Comparison of ENCODE assay signal across 8 mouse cellular contexts in genomic region chr13:102678482-102678881, GRCm38 (mm10). TPM values are rescaled to one million over a fixed set of nuclear protein-coding genes. Genes with fewer than 3 reads are reported as not detected.
DNase-seq lines count a peak whose midpoint lies in the region; ATAC-seq and TF ChIP-seq lines count a peak whose summit lies in the region.

No protein-coding gene starts in this region.

- no peak overlapping the region for H3K4me3 ChIP-seq in heart, embryonic 10.5 days
- no peak overlapping the region for H3K4me3 ChIP-seq in midbrain, embryonic 12.5 days
- H3K4me3 ChIP-seq in small intestine, adult 2 months (ENCODE audit: low read depth, low read length), result no peak overlapping the region

- 17% methylated on average over 2 of the region's 2 CpGs for WGBS in heart, embryonic 10.5 days
- WGBS in midbrain, embryonic 12.5 days, result 17% methylated on average over 2 of the region's 2 CpGs
- WGBS in small intestine, adult 2 months, result 5% methylated on average over 2 of the region's 2 CpGs

- H3K27me3 ChIP-seq in heart, embryonic 10.5 days (ENCODE audit: insufficient read depth, poor library complexity, severe bottlenecking), result no peaks in the 10 kb centered on the region
- no peaks in the 10 kb centered on the region for H3K27me3 ChIP-seq in midbrain, embryonic 12.5 days
- H3K27me3 ChIP-seq in small intestine, adult 2 months (ENCODE audit: control insufficient read depth, insufficient read depth, low read length), result no peaks in the 10 kb centered on the region

- intact Hi-C loops in left cerebral cortex, postnatal 14 days (cut with DNase I), result loop anchor here (1.0 to 5.0 kb wide), 2 partner anchors 67 to 444 kb away; no protein-coding TSS in a partner anchor

- TF ChIP-seq CTCF in small intestine, adult 2 months (IDR thresholded peaks at IDR 0.05; ENCODE audit: extremely low read depth, insufficient read length, insufficient replicate concordance, low read depth, low read length), result peak; percentile 65; the same call in 1 of the 2 replicates

- no peak overlapping the region for H3K4me2 ChIP-seq in midbrain, embryonic 12.5 days (replicated peaks)

- no peak for TF ChIP-seq POLR2A in small intestine, adult 2 months (IDR thresholded peaks at IDR 0.05; ENCODE audit: low read depth, low read length)

- H3K4me1 ChIP-seq in heart, embryonic 10.5 days, result no peaks in the 10 kb centered on the region
- no peaks in the 10 kb centered on the region for H3K4me1 ChIP-seq in midbrain, embryonic 12.5 days
- no peaks in the 10 kb centered on the region for H3K4me1 ChIP-seq in small intestine, adult 2 months (ENCODE audit: control insufficient read depth, insufficient read depth, insufficient read length, low read length)

- no peak overlapping the region for H3K9ac ChIP-seq in midbrain, embryonic 12.5 days (replicated peaks)

- ATAC-seq in midbrain, embryonic 12.5 days (ENCODE audit: low FRiP score, low read depth), result peak; percentile 69

- no peaks in the 10 kb centered on the region for H3K36me3 ChIP-seq in heart, embryonic 10.5 days
- no peaks in the 10 kb centered on the region for H3K36me3 ChIP-seq in midbrain, embryonic 12.5 days
- H3K36me3 ChIP-seq in small intestine, adult 2 months (ENCODE audit: control insufficient read depth, insufficient read depth, low read length), result no peaks in the 10 kb centered on the region

- no peak overlapping the region for H3K27ac ChIP-seq in heart, embryonic 10.5 days
- H3K27ac ChIP-seq in midbrain, embryonic 12.5 days (replicated peaks), result no peak overlapping the region
- H3K27ac ChIP-seq in small intestine, adult 2 months (ENCODE audit: insufficient read depth, low read depth, low read length), result no peak overlapping the region

- peak; percentile 74 to 90 for DNase-seq in heart, adult 18-20 months
- no peak for DNase-seq in heart, embryonic 10.5 days (ENCODE audit: low spot score)
- peak; percentile 39 for DNase-seq in cerebellum, adult 9-11 months
- peak; percentile 67 to 92 for DNase-seq in frontal cortex, adult 2 months (ENCODE audit: extremely low spot score in 1 of 2, low spot score in 1 of 2)
- DNase-seq in induced T-regulatory cell, adult 2 months (ENCODE audit: low read depth), result peak; percentile 76
- peak; percentile 87 to 92 for DNase-seq in left cerebral cortex, postnatal 14 days (ENCODE audit: low spot score in 2 of 2)

- H3K9me3 ChIP-seq in heart, embryonic 10.5 days, result no peaks in the 10 kb centered on the region
- H3K9me3 ChIP-seq in midbrain, embryonic 12.5 days, result no peaks in the 10 kb centered on the region

RNA-seq across cellular contexts. Expression of gene Cd180, which starts 14.9 kb away (rescaled TPM):
- total RNA-seq in heart, adult 18-20 months (2021), result 1 to 10 TPM in 1 of 2 experiments, under 1 TPM in 1; 0.57 to 2.2 TPM
- polyA plus RNA-seq in heart, embryonic 10.5 days (2016; fragmentation: Nextera tagmentation; extraction: Ambion mirVana), result 0.34 and 0.58 TPM in 2 replicates
- polyA plus RNA-seq in frontal cortex, adult 2 months (2012; rRNA removed), result 1.2 and 2.3 TPM in 2 replicates
- 1 to 10 TPM; 2.9 to 3.3 TPM for total RNA-seq in left cerebral cortex, postnatal 14 days (2021)
- 0.20 and 0.51 TPM in 2 replicates for polyA plus RNA-seq in midbrain, embryonic 12.5 days (2016; fragmentation: Nextera tagmentation; extraction: Ambion mirVana)
- 0.28 and 0.76 TPM in 2 replicates for polyA plus RNA-seq in small intestine, adult 2 months (2012; rRNA removed)
